ENCODE assay signal across 45 mouse cellular contexts in genomic region chr6:23655036-23655435, GRCm38 (mm10). TPM values are rescaled to one million over a fixed set of nuclear protein-coding genes. Genes with fewer than 3 reads are reported as not detected.
"Had no signal": no experiment of that assay in that cellular context is flagged by ENCODE, and none has a peak within 500 bp of the region (broad histone marks: within the 10 kb centered on the region; RNA-seq: fewer than 3 reads in every experiment).

Gene Rnf148 (minus strand): TSS chr6:23655136.

- H3K4me1 ChIP-seq: heart, embryonic 10.5 days; heart, embryonic 12.5 days; hindbrain, embryonic 10.5 days; hindbrain, embryonic 12.5 days; hindbrain, embryonic 13.5 days; hindbrain, embryonic 15.5 days; intestine, embryonic 15.5 days; kidney, embryonic 15.5 days had no signal

- H3K36me3 ChIP-seq: heart, embryonic 10.5 days; heart, embryonic 12.5 days; heart, embryonic 13.5 days; heart, embryonic 15.5 days; hindbrain, embryonic 10.5 days; hindbrain, embryonic 12.5 days; hindbrain, embryonic 13.5 days; hindbrain, embryonic 15.5 days; intestine, embryonic 15.5 days; kidney, embryonic 15.5 days had no signal

- DNase-seq: heart, postnatal 10 days; heart, postnatal 14 days; heart, postnatal 36 days; heart, postnatal 4 days; kidney, adult 11 months; kidney, adult 18-20 months; kidney, adult 2 months; kidney, adult 8-10 months; kidney, adult 9 months; kidney, postnatal 10 days; kidney, postnatal 14 days; kidney, postnatal 25 days; kidney, postnatal 36 days; kidney, postnatal 4 days; layer of hippocampus, adult 9-11 months; layer of hippocampus, postnatal 36 days had no signal

- ATAC-seq: hindbrain, embryonic 16.5 days; hindbrain, postnatal 0 days; inflammation-experienced regulatory T-cells, adult 6 months; intestine, embryonic 15.5 days; intestine, embryonic 16.5 days; intestine, postnatal 0 days had no signal

- H3K9me3 ChIP-seq: heart, embryonic 10.5 days; heart, embryonic 12.5 days; heart, embryonic 13.5 days; heart, embryonic 15.5 days; hindbrain, embryonic 10.5 days; hindbrain, embryonic 12.5 days; hindbrain, embryonic 13.5 days; hindbrain, embryonic 15.5 days; intestine, embryonic 15.5 days; kidney, embryonic 15.5 days had no signal

- H3K27me3 ChIP-seq: heart, embryonic 12.5 days; heart, embryonic 13.5 days; heart, embryonic 15.5 days; hindbrain, embryonic 12.5 days; hindbrain, embryonic 13.5 days; hindbrain, embryonic 15.5 days; intestine, embryonic 15.5 days; kidney, embryonic 15.5 days had no signal

- H3K4me3 ChIP-seq: heart, embryonic 10.5 days; heart, embryonic 12.5 days; heart, embryonic 13.5 days; heart, embryonic 15.5 days; hindbrain, embryonic 10.5 days; hindbrain, embryonic 12.5 days; hindbrain, embryonic 13.5 days; hindbrain, embryonic 15.5 days; intestine, embryonic 15.5 days; kidney, embryonic 15.5 days; layer of hippocampus, adult 2 months had no signal

- H3K27ac ChIP-seq: heart, embryonic 10.5 days; heart, embryonic 13.5 days; heart, embryonic 15.5 days; hindbrain, embryonic 10.5 days; hindbrain, embryonic 12.5 days; hindbrain, embryonic 13.5 days; hindbrain, embryonic 14.5 days; hindbrain, embryonic 15.5 days; hindbrain, postnatal 0 days; intestine, embryonic 15.5 days; kidney, embryonic 15.5 days; kidney, postnatal 0 days; layer of hippocampus, adult 2 months had no signal

RNA-seq across cellular contexts. Expression of gene Rnf148, which starts in this region (rescaled TPM):
- total RNA-seq: heart, postnatal 10 days; heart, postnatal 14 days; heart, postnatal 25 days; heart, postnatal 36 days; heart, postnatal 4 days; hematopoietic stem cell, adult 5-6 weeks had no signal
- polyA plus RNA-seq: heart, embryonic 10.5 days; heart, embryonic 11.5 days; heart, embryonic 12.5 days; heart, embryonic 13.5 days; heart, embryonic 14.5 days; heart, embryonic 15.5 days; heart, embryonic 16.5 days; heart, postnatal 0 days; hindbrain, embryonic 10.5 days; hindbrain, embryonic 11.5 days; hindbrain, embryonic 12.5 days; hindbrain, embryonic 13.5 days; hindbrain, embryonic 14.5 days; hindbrain, embryonic 15.5 days; hindbrain, embryonic 16.5 days; inflammation-experienced regulatory T-cells, adult 6 months; intestine, embryonic 14.5 days; intestine, embryonic 15.5 days; intestine, embryonic 16.5 days; kidney, adult 2 months; kidney, embryonic 14.5 days; kidney, embryonic 15.5 days; kidney, embryonic 16.5 days; kidney, postnatal 0 days; large intestine, adult 2 months had no signal
